Mouse (Mus musculus) C2C12 (cell line): ENCODE data around the gene Kcnj16.

Experiments used
- CTCF ChIP-seq: IDR thresholded peaks from one replicate; pipeline ENCODE4 v1.5.1; 2011; ENCODE audit not compliant: control insufficient read depth, insufficient read depth, insufficient read length
- MYOD1 ChIP-seq: IDR thresholded peaks from one replicate; pipeline ENCODE4 v1.6.1; 2011; ENCODE audit warnings: low read depth; ENCODE audit not compliant: control insufficient read depth, insufficient read length

DNA sequence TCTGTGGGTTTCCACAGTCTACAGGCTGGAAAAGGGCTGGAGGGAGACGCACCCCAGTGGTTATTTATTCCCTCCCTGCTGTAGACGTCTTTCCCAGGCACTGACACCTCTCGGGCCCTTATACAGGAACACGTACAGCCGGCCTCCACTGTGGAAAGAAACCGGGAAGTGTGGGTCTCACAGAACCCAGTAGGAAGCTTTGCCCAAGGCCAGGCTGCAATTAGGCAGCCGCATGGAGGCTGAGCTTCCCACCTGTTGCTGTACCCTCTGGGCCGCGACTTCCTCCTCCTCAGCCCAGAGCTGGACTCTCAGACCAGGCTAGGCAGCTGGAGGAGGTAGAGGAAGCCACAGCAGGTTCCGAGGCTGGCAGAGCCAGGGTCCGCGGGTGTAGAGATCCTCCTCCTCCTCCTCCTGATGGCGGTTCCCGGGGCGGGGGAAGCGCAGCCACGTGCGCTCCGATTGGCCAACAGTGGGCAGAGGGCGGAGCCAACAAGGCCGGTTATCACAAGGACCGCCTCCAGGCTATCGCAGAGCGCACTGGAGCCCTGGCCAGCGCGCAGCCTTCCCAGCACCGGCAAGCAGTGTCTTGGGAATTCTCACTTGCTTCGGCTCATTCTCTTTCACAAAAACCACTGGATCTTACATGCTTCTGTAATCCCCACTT lies 97.9 kb downstream of the Kcnj16 start, which contains the start of gene Kcnj2:
- TF ChIP-seq CTCF = no peak
- no peak for TF ChIP-seq MYOD1
